In the genomic region with DNA sequence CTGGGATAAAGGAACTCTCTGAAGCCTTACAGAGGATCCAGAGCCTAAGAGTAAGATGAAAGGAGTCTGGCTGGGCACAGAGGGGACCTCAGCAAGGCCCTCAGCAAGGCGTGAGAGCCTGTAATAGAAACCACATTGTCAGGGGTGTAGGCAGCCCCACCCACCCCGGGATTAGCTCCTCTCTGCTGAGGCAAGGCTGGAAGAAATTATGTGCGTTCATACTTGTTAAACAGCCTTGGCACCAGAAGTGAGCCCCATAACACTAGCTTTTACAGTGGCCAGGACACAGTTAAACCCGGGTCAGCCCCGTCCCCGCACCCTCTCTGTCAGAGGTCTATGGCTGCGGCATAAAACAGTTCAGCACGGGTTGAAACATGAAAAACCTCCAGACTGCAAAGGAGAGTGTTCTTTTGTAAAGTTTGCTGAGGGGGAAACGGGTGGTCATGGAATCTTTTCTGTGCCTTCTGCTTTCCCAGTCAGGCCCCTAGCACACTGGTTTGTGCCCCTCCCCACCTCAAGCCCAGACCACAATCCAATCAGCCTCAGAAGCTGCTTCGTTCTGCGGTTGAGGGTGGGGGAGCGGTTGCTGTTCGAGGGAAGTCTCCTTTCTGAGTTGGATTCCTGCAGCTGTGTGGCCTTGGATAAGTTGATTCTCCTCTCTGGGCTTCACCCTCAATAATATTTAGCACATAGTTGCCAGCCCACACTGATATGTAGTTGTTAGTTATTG, we compare ENCODE assay signal across 12 mouse cellular contexts.
DNase-seq lines count a peak whose midpoint lies in the region; ATAC-seq and TF ChIP-seq lines count a peak whose summit lies in the region.
"Had no signal": no experiment of that assay in that cellular context is flagged by ENCODE, and none has a peak within 500 bp of the region (broad histone marks: within the 10 kb centered on the region; RNA-seq: fewer than 3 reads in every experiment).

No protein-coding gene starts in this region.

- peaks cover 41% of the 10 kb centered on the region for H3K27me3 ChIP-seq in heart, embryonic 16.5 days (ENCODE audit: control insufficient read depth, insufficient read depth, low read length)
- H3K27me3 ChIP-seq in heart, embryonic 11.5 days (ENCODE audit: control insufficient read depth, insufficient read depth, low read length) = peaks cover 37% of the 10 kb centered on the region
- H3K27me3 ChIP-seq in midbrain, embryonic 13.5 days = peaks cover 47% of the 10 kb centered on the region
- peaks cover 5% of the 10 kb centered on the region; the same call in 1 of the 2 replicates for H3K27me3 ChIP-seq in midbrain, postnatal 0 days (ENCODE audit: insufficient read depth, low read length)
- H3K27me3 ChIP-seq in embryonic facial prominence, embryonic 13.5 days = no peaks in the 10 kb centered on the region
- H3K27me3 ChIP-seq in neural tube, embryonic 12.5 days (replicated peaks) = no peaks in the 10 kb centered on the region

- TF ChIP-seq CTCF in midbrain, postnatal 0 days (IDR thresholded peaks at IDR 0.05) = no peak

- no peaks in the 10 kb centered on the region for H3K36me3 ChIP-seq in heart, embryonic 16.5 days (ENCODE audit: control insufficient read depth, insufficient read depth)
- H3K36me3 ChIP-seq in heart, embryonic 11.5 days (ENCODE audit: control insufficient read depth, insufficient read depth, low read length) = no peaks in the 10 kb centered on the region
- no peaks in the 10 kb centered on the region for H3K36me3 ChIP-seq in midbrain, embryonic 13.5 days
- H3K36me3 ChIP-seq in midbrain, postnatal 0 days (ENCODE audit: insufficient read depth, low read length) = no peaks in the 10 kb centered on the region
- no peaks in the 10 kb centered on the region for H3K36me3 ChIP-seq in embryonic facial prominence, embryonic 13.5 days
- no peaks in the 10 kb centered on the region for H3K36me3 ChIP-seq in neural tube, embryonic 12.5 days

- H3K27ac ChIP-seq in heart, embryonic 16.5 days (ENCODE audit: low read length) = no peak overlapping the region
- no peak overlapping the region for H3K27ac ChIP-seq in heart, embryonic 11.5 days (ENCODE audit: low read depth, low read length)
- H3K27ac ChIP-seq in midbrain, embryonic 13.5 days = no peak overlapping the region
- H3K27ac ChIP-seq in midbrain, postnatal 0 days (ENCODE audit: low read depth, low read length) = no peak overlapping the region
- peak overlapping the region; percentile 92 for H3K27ac ChIP-seq in embryonic facial prominence, embryonic 13.5 days
- H3K27ac ChIP-seq in neural tube, embryonic 12.5 days = no peak overlapping the region
- H3K27ac ChIP-seq: left cerebral cortex, adult 2 months had no signal

- H3K4me1 ChIP-seq in heart, embryonic 16.5 days (ENCODE audit: control insufficient read depth, insufficient read depth, low read length) = peaks cover 27% of the 10 kb centered on the region
- H3K4me1 ChIP-seq in heart, embryonic 11.5 days (ENCODE audit: control insufficient read depth, insufficient read depth, low read length) = peaks cover 53% of the 10 kb centered on the region
- H3K4me1 ChIP-seq in midbrain, embryonic 13.5 days (replicated peaks) = peaks cover 56% of the 10 kb centered on the region
- peaks cover 2% of the 10 kb centered on the region for H3K4me1 ChIP-seq in midbrain, postnatal 0 days (ENCODE audit: insufficient read depth, low read length)
- peaks cover 89% of the 10 kb centered on the region for H3K4me1 ChIP-seq in embryonic facial prominence, embryonic 13.5 days
- H3K4me1 ChIP-seq in neural tube, embryonic 12.5 days = peaks cover 57% of the 10 kb centered on the region

- no peak overlapping the region for H3K4me3 ChIP-seq in heart, embryonic 16.5 days (ENCODE audit: low read length)
- H3K4me3 ChIP-seq in heart, embryonic 11.5 days (ENCODE audit: low read depth, low read length) = no peak overlapping the region
- no peak overlapping the region for H3K4me3 ChIP-seq in midbrain, embryonic 13.5 days (replicated peaks)
- no peak overlapping the region for H3K4me3 ChIP-seq in midbrain, postnatal 0 days (ENCODE audit: low read depth, low read length)
- peak overlapping the region; percentile 14; the same call in 1 of the 2 replicates for H3K4me3 ChIP-seq in embryonic facial prominence, embryonic 13.5 days
- H3K4me3 ChIP-seq in neural tube, embryonic 12.5 days = no peak overlapping the region
- H3K4me3 ChIP-seq: left cerebral cortex, adult 2 months; megakaryocyte, embryonic 14.5 days had no signal

- WGBS in heart, embryonic 16.5 days = 26% methylated on average over 13 of the region's 13 CpGs
- WGBS in heart, embryonic 11.5 days (ENCODE audit: insufficient replicate concordance) = 18% methylated on average over 13 of the region's 13 CpGs
- WGBS in midbrain, embryonic 13.5 days = 5% methylated on average over 13 of the region's 13 CpGs
- WGBS in midbrain, postnatal 0 days = 17% methylated on average over 13 of the region's 13 CpGs
- WGBS in embryonic facial prominence, embryonic 13.5 days = 2% methylated on average over 13 of the region's 13 CpGs
- WGBS in neural tube, embryonic 12.5 days = 4% methylated on average over 13 of the region's 13 CpGs

- H3K9ac ChIP-seq in heart, embryonic 16.5 days (ENCODE audit: low read length) = peak overlapping the region; percentile 26; the same call in 1 of the 2 replicates
- no peak overlapping the region for H3K9ac ChIP-seq in heart, embryonic 11.5 days (ENCODE audit: low read depth, low read length)
- no peak overlapping the region for H3K9ac ChIP-seq in midbrain, embryonic 13.5 days (replicated peaks)
- H3K9ac ChIP-seq in midbrain, postnatal 0 days (replicated peaks; ENCODE audit: low read length, poor library complexity, severe bottlenecking) = no peak overlapping the region
- H3K9ac ChIP-seq in embryonic facial prominence, embryonic 13.5 days = 0 out of 2 replicates have a peak overlapping the region, but pooled peaks have one; percentile 32
- no peak overlapping the region for H3K9ac ChIP-seq in neural tube, embryonic 12.5 days

- no peak for ATAC-seq in heart, embryonic 16.5 days (replicated peaks; ENCODE audit: extremely low read depth, insufficient read depth, low FRiP score)
- no peak for ATAC-seq in heart, embryonic 11.5 days (replicated peaks; ENCODE audit: insufficient number of reproducible peaks, low FRiP score, low TSS enrichment)
- ATAC-seq in midbrain, embryonic 13.5 days = peak; percentile 16; the same call in 1 of the 2 replicates
- ATAC-seq in midbrain, postnatal 0 days (ENCODE audit: low FRiP score) = no peak
- peak; percentile 66 for ATAC-seq in embryonic facial prominence, embryonic 13.5 days (ENCODE audit: insufficient number of reproducible peaks, insufficient read depth, low FRiP score, low TSS enrichment, low read depth)
- ATAC-seq in neural tube, embryonic 12.5 days (ENCODE audit: low FRiP score, low read depth) = no peak
- ATAC-seq: activated CD4-positive, CD25-positive, alpha-beta regulatory T cell, adult 4 months had no signal

- H3K4me2 ChIP-seq in heart, embryonic 16.5 days (ENCODE audit: low read depth, low read length) = no peak overlapping the region
- no peak overlapping the region for H3K4me2 ChIP-seq in heart, embryonic 11.5 days
- H3K4me2 ChIP-seq in midbrain, embryonic 13.5 days (replicated peaks) = no peak overlapping the region
- H3K4me2 ChIP-seq in midbrain, postnatal 0 days (ENCODE audit: low read depth, low read length, poor library complexity, severe bottlenecking) = no peak overlapping the region
- H3K4me2 ChIP-seq in embryonic facial prominence, embryonic 13.5 days = peak overlapping the region; percentile 44
- H3K4me2 ChIP-seq in neural tube, embryonic 12.5 days (replicated peaks) = peak overlapping the region; percentile 22; the same call in 1 of the 2 replicates

- no peaks in the 10 kb centered on the region for H3K9me3 ChIP-seq in heart, embryonic 16.5 days (replicated peaks; ENCODE audit: control insufficient read depth, low read length)
- H3K9me3 ChIP-seq in heart, embryonic 11.5 days (replicated peaks; ENCODE audit: control insufficient read depth, low read length) = no peaks in the 10 kb centered on the region
- H3K9me3 ChIP-seq in midbrain, embryonic 13.5 days = no peaks in the 10 kb centered on the region
- H3K9me3 ChIP-seq in midbrain, postnatal 0 days (ENCODE audit: low read length) = no peaks in the 10 kb centered on the region
- H3K9me3 ChIP-seq in embryonic facial prominence, embryonic 13.5 days = no peaks in the 10 kb centered on the region
- no peaks in the 10 kb centered on the region for H3K9me3 ChIP-seq in neural tube, embryonic 12.5 days
- H3K9me3 ChIP-seq: megakaryocyte, embryonic 14.5 days had no signal

- DNase-seq in midbrain, postnatal 0 days (ENCODE audit: low spot score) = no peak
- DNase-seq in spleen, adult 18-20 months = no peak
- DNase-seq in B cell, adult 2 months = no peak
- DNase-seq: cerebellum, postnatal 14 days had no signal

Comparison
In these comparisons a context has a peak if more than half of its experiments do, and no peak if none do; other contexts are left out.
1. ATAC-seq: peak in midbrain, embryonic 13.5 days (single experiment) and embryonic facial prominence, embryonic 13.5 days (single experiment); none in heart, embryonic 16.5 days (single experiment), heart, embryonic 11.5 days (single experiment), midbrain, postnatal 0 days (single experiment) and neural tube, embryonic 12.5 days (single experiment).
2. H3K9ac ChIP-seq: peak in heart, embryonic 16.5 days (single experiment) and embryonic facial prominence, embryonic 13.5 days (single experiment); none in heart, embryonic 11.5 days (single experiment), midbrain, embryonic 13.5 days (single experiment), midbrain, postnatal 0 days (single experiment) and neural tube, embryonic 12.5 days (single experiment).
3. H3K4me2 ChIP-seq: peak in embryonic facial prominence, embryonic 13.5 days (single experiment) and neural tube, embryonic 12.5 days (single experiment); none in heart, embryonic 16.5 days (single experiment), heart, embryonic 11.5 days (single experiment), midbrain, embryonic 13.5 days (single experiment) and midbrain, postnatal 0 days (single experiment).